Mouse (Mus musculus) urinary bladder, postnatal 14 days (tissue): ENCODE measurements at regions not wholly inside any gene's neighbourhood (a gene's known extent, or its start where the extent isn't known, plus 50 kb on each side); places are given as distances from the start of the nearest gene placed in this dataset.

ENCODE experiments used
- DNase-seq: peaks from one replicate; pipeline ENCODE4 v3.0.0; 2021; ENCODE audit warnings: low spot score

- DNase-seq: no peak
These were observed 52.2 kb upstream of the Tmem108 start for GRCm38 (mm10) chr9:103813791-103814190.

DNA sequence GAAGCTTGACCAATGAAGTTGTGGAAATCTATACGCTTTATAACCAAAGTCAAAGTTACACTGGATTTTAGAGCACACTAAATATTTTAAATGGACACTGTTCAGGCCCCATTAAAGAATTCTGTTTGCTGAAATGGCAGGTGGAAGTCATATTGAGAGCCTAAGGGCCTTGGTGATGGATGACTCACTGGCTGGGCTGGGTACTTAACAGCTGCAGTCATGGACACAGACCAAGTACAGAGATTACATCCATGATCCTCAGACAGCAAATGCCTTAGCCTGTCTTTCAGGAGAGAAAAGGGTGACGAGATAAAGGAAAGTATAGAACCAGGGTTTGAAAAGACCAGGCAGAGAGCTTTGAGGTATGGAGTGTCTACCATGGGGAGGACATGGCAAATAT lies 57.4 kb upstream of the Tmem108 start:
- DNase-seq: no peak

DNA sequence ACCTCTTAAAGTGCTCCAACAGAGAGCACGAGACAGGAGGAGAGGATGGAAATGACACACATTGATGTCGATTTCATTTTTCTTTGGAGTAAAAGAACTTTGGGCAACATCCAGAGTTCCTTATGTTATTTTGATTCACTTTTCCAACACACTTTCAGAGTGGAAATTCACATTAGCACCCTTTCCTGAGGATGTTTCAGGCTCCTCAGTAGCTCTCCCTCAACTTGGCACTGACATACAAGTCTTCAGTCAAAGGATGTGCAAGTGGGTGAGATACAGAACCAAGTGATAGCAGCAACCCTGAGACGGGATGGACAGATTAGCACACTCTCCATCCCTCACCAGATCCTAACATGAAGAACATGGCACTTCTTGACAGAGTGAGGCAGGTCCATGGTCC lies 60.0 kb upstream of the Tmem108 start:
- no peak for DNase-seq

GRCm38 (mm10) chr9:103823491-103823890 lies 61.9 kb upstream of the Tmem108 start:
- DNase-seq: no peak

DNA sequence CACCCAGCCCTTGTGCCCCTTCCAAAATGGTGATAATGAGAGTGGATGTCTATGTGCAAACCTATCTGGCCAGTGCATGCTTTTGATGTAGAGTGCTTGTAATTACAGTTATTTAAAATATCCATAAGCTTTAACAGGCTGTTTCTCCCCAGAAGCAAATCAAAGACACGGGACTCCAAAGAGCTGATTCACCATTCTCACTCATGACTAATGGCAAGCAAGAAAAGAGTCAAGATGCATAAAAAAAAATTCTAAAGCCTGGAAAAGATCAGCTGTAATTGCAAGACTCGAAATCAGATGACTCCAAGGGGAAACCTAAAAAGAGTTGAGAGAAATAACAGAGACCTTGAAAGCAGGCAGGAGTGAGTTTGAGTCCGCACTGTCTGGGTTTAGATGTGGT lies 79.6 kb upstream of the Tmem108 start:
- DNase-seq: no peak

DNA sequence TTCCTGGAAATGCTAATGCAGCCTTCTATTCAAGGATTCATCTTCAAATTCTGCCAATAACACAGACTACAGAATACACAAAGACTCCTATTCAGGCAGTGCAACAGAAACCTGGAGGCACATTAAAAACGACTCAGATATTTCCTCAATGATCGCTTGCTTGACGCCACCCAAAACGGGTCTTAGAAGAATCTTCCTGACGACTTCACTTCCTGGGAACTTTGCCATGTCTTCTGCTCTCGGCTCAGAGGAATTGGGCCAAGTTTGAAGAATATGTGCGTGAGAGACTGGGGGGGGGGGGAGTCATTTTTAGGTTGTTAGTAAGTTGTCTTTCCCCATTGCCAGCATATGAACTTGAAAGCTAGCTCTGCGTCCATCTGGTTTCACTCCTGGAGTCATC lies 82.2 kb upstream of the Tmem108 start:
- no peak for DNase-seq

GRCm38 (mm10) chr9:103845916-103846457 lies 84.3 kb upstream of the Tmem108 start:
- DNase-seq: no peak

DNA sequence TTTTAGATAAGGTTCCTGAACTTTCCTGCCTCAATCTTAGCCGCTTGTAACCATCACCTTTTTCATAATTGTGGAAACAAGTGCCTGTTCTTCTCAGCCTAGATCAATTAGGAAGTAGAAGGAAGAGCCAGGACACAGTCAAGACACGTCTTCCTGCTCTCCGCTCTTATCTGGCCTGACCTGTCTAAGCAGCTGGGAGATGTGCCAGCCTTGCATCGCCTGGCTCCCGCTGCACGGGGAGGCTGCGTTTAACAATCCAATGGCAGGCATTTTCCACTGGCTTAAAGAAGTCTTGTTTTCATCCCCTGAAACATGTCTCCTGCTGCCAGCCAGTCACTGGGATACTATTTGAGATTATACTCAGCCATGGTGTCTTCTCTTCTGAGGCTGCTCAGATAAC lies 86.3 kb upstream of the Tmem108 start:
- peak; percentile 6 for DNase-seq

DNA sequence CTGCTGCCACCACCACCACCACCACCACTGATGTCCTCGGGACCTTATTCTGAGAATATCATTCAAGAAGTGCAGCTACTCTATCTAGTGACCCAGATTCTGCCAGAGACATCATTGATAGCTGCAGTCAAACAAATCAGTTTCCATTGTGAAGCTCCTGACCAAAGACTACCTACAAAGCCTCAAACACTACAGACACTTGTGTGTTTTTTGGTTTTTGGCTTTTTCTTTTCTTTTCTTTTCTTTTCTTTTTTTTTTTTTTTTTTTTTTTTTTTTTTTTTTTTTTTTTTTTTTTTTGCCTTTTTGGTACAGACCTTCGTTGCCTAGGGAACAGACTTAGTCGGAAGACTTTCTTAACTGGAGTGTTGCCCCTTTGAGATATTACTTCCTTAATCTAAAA lies 87.4 kb upstream of the Tmem108 start:
- DNase-seq: no peak

DNA sequence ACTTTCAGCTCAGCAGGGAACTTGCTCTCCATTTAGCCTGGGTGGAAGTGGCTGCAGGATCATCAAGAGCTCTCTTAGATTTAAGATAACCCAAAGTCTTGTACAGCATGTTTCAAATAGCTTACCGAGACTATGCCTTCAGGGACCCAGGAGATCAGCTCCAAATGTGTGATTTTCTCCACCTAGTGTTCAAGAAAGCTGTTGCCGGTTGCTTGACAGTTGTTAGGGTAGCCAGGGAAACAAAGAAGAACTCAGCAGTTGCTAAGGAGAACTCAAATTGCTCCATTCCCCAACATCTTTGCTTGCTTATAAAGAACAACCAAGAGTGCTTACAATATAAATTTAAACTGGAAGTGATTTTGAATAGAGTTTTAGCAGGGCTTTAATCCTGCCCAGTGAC lies 91.1 kb upstream of the Tmem108 start:
- DNase-seq: no peak

- no peak for DNase-seq
These were observed 99.2 kb upstream of the Tmem108 start for GRCm38 (mm10) chr9:103860658-103861377.

DNA sequence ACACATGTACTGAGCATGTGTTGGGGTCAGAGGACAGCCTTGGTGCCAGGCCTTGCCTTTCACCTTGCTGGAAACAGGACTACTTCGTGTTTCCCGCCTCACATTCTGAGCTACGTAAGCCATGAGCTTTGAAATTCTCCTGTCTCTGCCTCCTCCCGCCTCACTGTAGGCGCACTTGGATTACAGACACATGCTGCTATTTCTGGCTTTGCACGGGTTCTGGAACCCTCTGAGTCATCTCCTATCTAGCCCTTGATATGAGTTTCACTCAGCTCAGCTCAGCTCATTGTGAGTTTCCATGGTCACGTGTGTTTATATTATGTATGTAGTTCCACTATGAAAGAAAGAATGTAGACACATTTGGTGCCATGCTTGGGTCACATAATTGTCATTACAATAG lies 100.9 kb upstream of the Tmem108 start:
- DNase-seq: no peak

DNA sequence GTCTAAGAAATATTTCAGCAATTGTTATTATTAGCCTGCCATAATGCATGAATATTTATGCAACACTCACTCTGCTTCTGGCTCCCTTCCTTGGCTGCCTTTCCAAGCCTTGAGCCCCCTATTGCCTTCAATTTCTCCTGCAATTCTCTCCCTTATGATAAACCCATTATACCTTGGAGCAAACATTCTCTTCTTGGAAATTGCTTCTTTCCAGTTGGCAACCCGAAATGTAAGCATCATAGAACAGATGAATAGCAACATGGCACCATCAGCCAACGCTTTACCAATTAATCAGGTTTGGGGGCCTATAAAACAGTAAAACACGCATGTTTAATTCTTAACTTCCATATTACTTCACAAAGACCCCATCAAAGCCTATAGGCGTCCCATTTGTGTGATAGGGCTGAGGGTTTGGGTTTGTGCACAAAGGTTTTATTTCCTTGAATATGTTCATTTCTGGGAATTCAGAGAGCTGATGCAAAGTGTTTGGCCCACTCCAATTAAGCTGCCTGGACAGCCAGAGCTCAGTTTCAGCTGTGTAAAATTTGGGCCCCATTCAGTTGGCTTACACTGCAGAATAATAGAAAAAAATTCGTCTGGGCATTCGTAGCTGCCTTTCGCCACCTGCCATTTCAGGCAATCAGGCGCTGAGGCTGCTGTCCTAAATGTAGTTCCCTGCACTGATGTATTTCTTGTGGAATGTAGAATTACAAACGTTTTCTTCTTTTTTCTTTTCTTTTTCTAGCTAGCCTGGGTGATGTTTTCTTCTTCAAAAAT lies 106.0 kb upstream of the Tmem108 start:
- DNase-seq: no peak

DNA sequence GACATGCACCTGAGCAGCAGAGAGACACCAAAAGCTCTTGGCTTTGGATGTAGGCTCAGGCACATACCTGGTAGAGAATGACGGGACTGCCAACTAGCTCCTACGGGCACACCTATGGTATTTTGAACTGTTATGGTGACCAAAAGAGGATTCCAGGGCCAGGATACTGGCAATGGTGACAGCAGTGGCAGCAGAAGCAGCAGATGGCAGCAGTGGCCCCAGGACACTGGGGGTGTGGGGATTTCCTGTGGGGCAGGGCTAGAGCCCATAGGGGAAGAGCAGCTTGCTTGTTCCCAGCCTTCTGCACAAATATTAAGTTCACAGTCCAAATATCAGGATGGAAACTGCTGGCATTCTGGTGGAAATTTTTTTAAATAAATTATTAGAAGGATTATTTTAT lies 107.6 kb upstream of the Tmem108 start:
- DNase-seq: no peak

GRCm38 (mm10) chr9:103872119-103872518 lies 110.5 kb upstream of the Tmem108 start:
- no peak for DNase-seq

DNA sequence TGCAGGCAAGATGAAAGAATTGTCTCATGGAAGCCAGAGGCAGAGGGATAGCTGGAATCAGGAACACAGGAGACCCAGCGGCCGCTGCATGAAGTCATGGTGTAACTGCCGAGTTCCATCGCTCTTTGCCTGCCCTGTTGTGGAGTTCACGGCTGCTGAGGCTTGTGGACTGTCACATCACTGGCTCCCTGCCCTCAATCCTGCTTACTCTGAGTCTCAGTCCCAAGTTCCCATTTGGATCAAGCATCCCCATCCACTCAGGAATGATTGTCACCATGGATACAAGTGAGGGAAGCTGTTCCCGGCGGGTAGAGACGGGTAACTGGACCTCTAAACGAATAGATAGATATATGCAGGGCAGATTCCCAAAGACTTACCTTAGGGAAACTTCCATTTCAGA lies 112.2 kb upstream of the Tmem108 start:
- no peak for DNase-seq

DNA sequence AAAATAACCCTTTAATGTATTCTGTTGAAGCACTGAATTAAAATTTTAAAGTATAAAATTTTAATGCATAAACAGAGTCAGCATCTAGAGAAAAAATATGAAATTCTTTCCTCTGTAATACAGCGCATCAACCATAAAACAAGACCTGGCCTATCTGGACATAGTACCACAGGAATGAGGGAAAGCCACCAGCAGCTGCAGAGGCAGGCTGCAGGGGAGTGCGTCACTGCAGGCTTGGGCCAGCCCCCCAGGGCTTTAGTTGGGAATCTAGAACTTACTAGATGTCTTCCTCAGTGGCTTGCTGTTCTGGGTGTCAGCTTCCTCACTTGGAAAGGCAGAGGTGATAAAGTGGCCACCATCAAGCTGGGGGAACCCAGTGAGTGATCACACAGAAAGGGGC lies 116.2 kb upstream of the Tmem108 start:
- DNase-seq: no peak

GRCm38 (mm10) chr9:103892827-103893226 lies 109.5 kb upstream of the Nphp3 start:
- no peak for DNase-seq

DNA sequence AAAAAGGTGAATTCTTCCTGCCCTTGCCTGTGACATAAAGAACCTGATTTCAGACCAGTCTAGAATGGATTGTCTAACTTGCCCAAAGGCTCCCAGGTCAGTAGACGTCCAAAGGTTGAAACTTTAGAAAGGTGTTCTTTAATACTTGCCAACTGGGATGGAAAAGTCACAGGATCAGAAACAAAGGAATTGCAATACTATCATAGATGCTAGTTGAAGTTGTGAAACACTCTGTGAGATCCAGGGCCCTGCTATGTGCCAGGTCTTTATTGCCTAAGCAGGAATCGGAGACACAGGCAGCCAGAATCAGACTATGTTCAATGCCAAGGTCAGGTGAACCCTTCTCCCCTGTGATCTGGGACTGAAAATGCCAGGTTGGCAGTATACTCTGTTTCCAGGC lies 108.0 kb upstream of the Nphp3 start:
- no peak for DNase-seq

DNA sequence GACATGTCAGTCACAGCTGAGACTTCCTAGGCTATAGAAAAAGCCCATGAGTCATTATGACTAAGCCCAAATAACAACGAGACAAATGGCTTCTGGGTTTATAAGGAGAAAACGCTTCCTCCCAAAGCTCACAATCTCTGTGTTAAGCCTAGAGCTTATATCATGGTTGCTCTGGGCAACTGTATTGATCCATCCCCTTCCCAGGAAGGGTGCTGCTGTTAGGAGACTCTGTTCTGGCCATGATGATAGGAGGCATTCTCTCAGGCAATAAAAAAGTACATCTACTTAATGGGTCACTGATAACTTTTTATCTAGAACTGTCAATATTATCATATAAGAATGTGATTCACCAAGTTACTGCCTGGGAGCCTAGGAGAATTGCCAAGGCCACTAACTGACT lies 103.0 kb upstream of the Nphp3 start:
- no peak for DNase-seq

DNA sequence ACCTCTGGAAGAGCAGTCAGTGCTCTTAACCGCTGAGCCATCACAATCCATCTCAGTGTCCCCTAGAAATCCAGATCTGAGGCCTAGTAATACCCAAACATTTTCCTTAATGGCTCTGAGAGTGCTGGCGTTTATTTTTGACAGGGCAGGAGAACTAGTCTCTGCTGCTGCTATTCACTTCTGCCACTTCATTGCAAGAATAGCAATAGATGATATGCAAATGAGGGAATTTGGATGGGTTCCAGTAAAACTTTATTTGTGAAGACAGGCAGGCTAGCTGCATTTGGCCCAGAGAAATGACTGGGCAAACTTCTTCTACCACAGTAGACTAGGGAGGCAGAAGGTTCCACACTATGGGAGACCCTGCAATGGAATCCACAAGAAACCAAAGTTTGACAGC lies 91.0 kb upstream of the Nphp3 start:
- no peak for DNase-seq

- no peak for DNase-seq
These were observed 87.2 kb upstream of the Nphp3 start for GRCm38 (mm10) chr9:103915126-103915525.

- no peak for DNase-seq
These were observed 84.6 kb upstream of the Nphp3 start for GRCm38 (mm10) chr9:103917771-103918170.

GRCm38 (mm10) chr9:103922356-103922755 lies 80.0 kb upstream of the Nphp3 start:
- no peak for DNase-seq
